Mouse (Mus musculus) embryonic facial prominence, embryonic 11.5 days (tissue): ENCODE data around the gene Nr1i3. TPM values are rescaled to one million over a fixed set of nuclear protein-coding genes. Genes with fewer than 3 reads are reported as not detected.

Experiments used
- ATAC-seq: fragments of 200-750 bp; cut with Nextera tagmentation; replicated peaks from 2 replicates; pipeline ENCODE4 v1.8.0; 2017; ENCODE audit warnings: low read depth; ENCODE audit not compliant: insufficient number of reproducible peaks, low FRiP score, low TSS enrichment
- DNase-seq: peaks from one replicate; pipeline ENCODE4 v3.0.0-alpha.2; 2015; ENCODE audit warnings: low spot score
- H3K27ac ChIP-seq: fragments of 300-500 bp; sonication (generic); replicated peaks from 2 replicates; pipeline ENCODE4 v1.5.1; 2014; ENCODE audit warnings: mild to moderate bottlenecking, low read depth, low read length, control low read depth
- H3K27me3 ChIP-seq: fragments of 300-500 bp; sonication (generic); 2 replicates; pipeline ENCODE4 v1.6.1; 2014; ENCODE audit warnings: mild to moderate bottlenecking, low read length, moderate library complexity, mixed read lengths; ENCODE audit not compliant: control insufficient read depth, insufficient read depth
- H3K36me3 ChIP-seq: fragments of 300-500 bp; sonication (generic); replicated peaks from 2 replicates; pipeline ENCODE4 v1.6.1; 2014; ENCODE audit warnings: low read depth, mild to moderate bottlenecking, low read length, moderate library complexity, mixed read lengths; ENCODE audit not compliant: control insufficient read depth, insufficient read depth
- H3K4me1 ChIP-seq: fragments of 300-500 bp; sonication (generic); 2 replicates; pipeline ENCODE4 v1.6.1; 2014; ENCODE audit warnings: low read length, mixed read lengths; ENCODE audit not compliant: control insufficient read depth, insufficient read depth
- H3K4me2 ChIP-seq: fragments of 300-500 bp; sonication (generic); 2 replicates; pipeline ENCODE4 v1.6.1; 2014; ENCODE audit warnings: low read depth, mild to moderate bottlenecking, control low read depth, low read length, moderate library complexity
- H3K4me3 ChIP-seq: fragments of 300-500 bp; sonication (generic); 2 replicates; pipeline ENCODE4 v1.5.1; 2014; ENCODE audit warnings: low read depth, low read length, control low read depth
- H3K9ac ChIP-seq: fragments of 300-500 bp; sonication (generic); replicated peaks from 2 replicates; pipeline ENCODE4 v1.6.1; 2014; ENCODE audit warnings: mild to moderate bottlenecking, control low read depth, low read length
- H3K9me3 ChIP-seq: fragments of 300-500 bp; sonication (generic); replicated peaks from 2 replicates; pipeline ENCODE4 v1.6.1; 2016; ENCODE audit warnings: mild to moderate bottlenecking, low read length, inconsistent platforms, mixed read lengths; ENCODE audit not compliant: control insufficient read depth
- WGBS: fragments of 180-500 bp; shearing (Covaris S2); extraction: QIAGEN DNeasy Blood & Tissue Kit; methylation state at CpG from one replicate; pipeline ENCODE4 v1.1.7; 2014; 5-methylcytosine and 5-hydroxymethylcytosine counted together
- polyA plus RNA-seq: library from polyadenylated mRNA; unstranded; fragments of >200 nt; fragmentation: Nextera tagmentation; extraction: Ambion mirVana; gene quantifications from 2 replicates; pipeline ENCODE4 v1.2.1, GENCODE M21; 2014

Gene Nr1i3
- polyA plus RNA-seq, 1 experiment from 2014 or later: 0.22 TPM

DNA sequence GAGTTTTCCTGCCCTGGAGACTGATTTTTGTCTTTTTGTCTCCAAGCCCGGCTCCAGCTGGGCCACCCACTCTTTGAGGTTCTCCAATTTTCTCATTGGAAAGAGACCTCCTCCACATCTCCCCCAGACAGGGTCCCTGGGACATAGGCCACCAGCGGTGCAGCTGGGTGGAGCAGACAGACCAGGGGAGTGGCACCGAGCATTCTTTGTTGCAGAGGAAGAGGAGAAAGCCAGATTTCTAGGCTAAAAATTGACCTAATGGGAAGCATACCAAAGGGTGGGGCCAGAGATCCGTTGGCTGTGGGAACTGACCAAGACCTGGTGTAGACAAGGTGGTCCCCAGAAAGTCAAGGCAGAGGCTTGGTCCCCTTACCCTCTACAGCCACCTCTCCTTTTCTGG, 34.1 kb downstream of the Nr1i3 start:
- H3K9ac ChIP-seq: peak overlapping the region; percentile 11; the same call in 1 of the 2 replicates

DNA sequence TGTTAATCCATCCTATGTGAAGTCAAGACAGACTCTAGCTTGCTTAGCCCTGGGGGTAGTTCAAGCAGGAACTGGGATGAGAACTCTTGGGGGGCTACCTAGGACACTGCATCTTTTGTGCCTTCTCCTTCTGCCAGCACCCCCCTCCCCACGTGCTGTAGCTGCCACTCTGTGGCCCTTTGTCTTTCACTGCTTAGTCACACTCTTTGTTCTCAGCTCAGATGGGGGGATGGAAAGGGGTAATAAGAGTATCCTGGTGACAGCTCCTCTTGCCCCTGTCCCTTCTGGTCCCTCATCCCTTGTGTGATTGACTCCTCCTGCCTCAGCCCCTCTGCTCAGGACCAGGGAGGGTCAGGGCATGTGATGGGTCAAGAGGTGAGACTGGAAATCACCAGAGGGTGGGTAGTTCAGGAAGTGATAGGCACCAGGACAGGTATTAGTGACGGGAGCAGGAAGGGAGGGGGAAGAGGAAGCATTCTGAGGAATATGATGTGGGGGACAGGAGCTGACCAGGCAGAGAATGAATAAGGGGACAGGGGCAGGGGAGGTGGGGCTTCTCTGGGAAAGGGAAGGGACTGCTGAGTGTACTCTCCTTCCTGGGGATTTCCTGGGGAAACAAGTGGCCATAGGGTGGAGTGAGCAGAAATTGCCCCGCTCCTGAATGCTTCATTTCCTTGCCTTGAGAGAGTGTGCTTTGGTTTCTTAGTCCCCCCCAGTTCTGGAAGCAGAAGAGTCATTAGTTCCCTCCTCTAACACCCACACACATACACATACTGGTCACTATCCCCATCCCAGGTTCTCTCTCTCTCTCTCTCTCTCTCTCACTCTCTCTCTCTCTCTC, 34.8 kb downstream of the Nr1i3 start:
- Histone ChIP-seq H3K4me2 (no peak overlapping the region), H3K4me3 (no peak overlapping the region), H3K27ac (no peak overlapping the region), H3K27me3 (no peaks in the 10 kb centered on the region), H3K36me3 (no peaks in the 10 kb centered on the region; the same call in 1 of the 2 replicates), H3K9me3 (no peaks in the 10 kb centered on the region), H3K4me1 (peaks cover 12% of the 10 kb centered on the region), H3K9ac (no peak overlapping the region; the same call in 1 of the 2 replicates)
- no peak for DNase-seq
- no peak for ATAC-seq
- WGBS: 39% methylated on average over 3 of the region's 3 CpGs

More for the DNA sequence above, 34.1 kb downstream of the Nr1i3 start:
- Histone ChIP-seq H3K4me1 (peaks cover 12% of the 10 kb centered on the region), H3K27ac (peak overlapping the region; percentile 66; the same call in 1 of the 2 replicates), H3K9me3 (no peaks in the 10 kb centered on the region), H3K27me3 (no peaks in the 10 kb centered on the region), H3K36me3 (no peaks in the 10 kb centered on the region; the same call in 1 of the 2 replicates), H3K4me2 (no peak overlapping the region), H3K4me3 (no peak overlapping the region)
- WGBS: 34% methylated on average over 4 of the region's 4 CpGs
- no peak for DNase-seq
- ATAC-seq: no peak

DNA sequence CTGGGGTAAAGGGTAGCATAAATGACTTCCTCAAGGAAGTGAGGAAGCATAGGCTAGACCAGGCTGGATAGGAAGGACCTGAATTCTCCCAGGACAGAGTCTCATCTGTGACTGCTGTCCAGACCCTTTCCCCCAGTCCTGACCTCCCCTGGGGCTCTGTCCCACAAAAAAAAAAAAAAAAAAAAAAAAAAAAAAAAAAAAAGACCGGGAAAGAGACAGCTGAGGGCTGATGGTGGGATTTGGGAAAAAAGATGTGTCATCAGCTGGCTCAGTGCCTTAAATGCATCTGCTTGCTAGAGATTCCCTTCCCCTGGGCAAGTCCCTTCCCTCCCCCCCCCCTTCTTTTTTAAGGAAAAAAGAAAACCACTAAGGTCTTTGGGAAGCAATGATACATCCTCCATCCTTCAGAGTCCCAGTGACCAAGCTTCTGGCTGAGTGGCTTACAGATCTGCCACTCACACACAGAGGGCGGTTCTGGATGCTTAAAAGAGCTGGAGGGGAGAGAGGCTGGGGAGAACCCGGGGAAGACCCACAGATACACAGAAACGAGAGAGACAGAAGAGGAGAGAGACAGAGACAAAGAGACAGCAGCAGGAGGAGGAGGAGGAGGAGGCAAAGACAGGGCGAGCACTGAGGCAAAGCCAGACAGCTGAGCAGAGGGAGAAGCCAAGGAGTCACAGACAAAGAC, 36.3 kb downstream of the Nr1i3 start, which contains the start of gene Adamts4:
Gene Adamts4 (plus strand): TSS at position 509 of the 688 bp plus-strand sequence.
- peak within 1 kb of the TSS; percentile 60 for H3K9ac ChIP-seq
- H3K27ac ChIP-seq: peak within 1 kb of the TSS; percentile 77
- ATAC-seq (no peak), DNase-seq (peak; percentile 76)
- H3K4me2 ChIP-seq: peak within 1 kb of the TSS; percentile 79
- H3K36me3 ChIP-seq: no peaks in the 10 kb centered on the region; the same call in 1 of the 2 replicates
- no peaks in the 10 kb centered on the region for H3K9me3 ChIP-seq
- H3K27me3 ChIP-seq: no peaks in the 10 kb centered on the region
- 13% methylated on average over 5 of the region's 5 CpGs for WGBS
- H3K4me1 ChIP-seq: peaks cover 12% of the 10 kb centered on the region
- peak within 1 kb of the TSS; percentile 34 for H3K4me3 ChIP-seq

DNA sequence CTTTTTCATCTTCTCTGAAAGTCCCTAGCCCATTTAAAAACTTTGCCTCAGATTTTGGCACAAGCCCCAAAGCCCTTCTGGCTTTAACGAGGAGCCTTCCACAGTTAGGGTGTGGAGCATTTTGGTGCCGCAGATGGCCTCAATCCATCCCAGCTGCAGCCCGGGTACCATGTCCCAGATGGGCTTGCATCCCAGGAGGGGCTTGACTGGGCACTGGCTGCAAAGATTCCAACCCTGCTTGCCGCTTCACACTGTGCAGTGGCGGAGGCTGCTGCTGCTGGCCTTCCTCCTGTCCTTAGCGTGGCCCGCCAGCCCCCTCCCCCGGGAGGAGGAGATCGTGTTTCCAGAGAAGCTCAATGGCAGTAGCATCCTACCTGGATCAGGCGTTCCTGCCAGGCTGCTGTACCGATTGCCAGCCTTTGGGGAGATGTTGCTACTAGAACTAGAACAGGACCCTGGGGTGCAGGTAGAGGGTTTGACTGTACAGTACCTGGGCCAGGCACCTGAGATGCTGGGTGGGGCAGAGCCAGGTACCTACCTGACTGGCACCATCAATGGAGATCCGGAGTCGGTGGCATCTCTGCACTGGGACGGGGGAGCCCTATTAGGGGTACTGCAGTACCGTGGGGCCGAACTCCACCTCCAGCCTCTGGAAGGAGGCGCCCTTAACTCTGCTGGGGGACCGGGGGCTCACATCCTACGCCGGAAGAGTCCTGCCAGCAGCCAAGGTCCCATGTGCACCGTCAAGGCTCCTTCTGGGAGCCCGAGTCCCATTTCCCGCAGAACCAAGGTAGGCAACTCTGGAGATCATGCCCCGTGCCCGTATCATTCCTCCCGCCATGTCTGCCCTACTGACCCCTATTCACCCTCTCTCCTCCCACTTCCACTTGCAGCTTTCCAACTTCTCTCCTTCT, 37.2 kb downstream of the Nr1i3 start, which contains the start of gene Ndufs2:
Gene Ndufs2 (minus strand): TSS at position 709 of the 914 bp plus-strand sequence.
- WGBS: 9% methylated on average over 26 of the region's 26 CpGs
- peak; percentile 53 for DNase-seq

DNA sequence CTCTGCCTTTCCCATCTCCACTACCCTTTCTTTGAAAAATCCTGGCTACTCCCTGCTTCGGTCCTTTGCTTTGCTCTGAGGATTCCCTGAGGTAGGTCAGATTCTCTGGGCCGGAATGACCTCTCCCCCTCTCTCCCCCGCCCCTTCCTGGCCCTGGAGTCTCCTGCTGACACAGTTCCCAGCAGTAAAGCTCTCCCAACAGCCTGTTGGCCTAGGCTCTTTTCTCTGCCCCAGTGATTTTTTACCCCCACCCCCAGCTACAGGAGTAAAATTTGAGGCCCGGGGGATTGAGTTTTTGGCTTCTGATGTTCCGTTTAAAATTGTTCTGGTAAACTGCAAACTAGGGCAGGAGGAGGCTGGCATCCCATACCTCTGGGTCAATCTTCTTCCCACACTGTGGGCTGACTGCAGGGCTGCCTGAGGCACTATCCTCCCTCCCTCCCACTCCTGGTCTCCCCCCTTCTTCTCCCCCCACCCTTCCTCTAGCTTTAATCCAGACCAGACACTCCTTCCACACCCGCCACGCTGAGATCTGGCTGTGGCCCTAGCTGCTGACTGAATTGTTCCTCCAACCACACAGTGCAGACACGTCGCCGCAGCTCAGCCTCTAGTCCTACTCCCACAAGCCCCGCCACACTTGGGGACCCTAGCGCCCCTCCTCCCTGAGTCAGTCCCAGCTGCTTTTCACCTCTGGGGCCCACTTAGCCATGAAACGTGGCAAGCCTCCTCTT, 38.0 kb downstream of the Nr1i3 start:
- 5% methylated on average over 13 of the region's 13 CpGs for WGBS
- DNase-seq (peak; percentile 74), ATAC-seq (peak; percentile 49)
- Histone ChIP-seq H3K4me3 (peak overlapping the region; percentile 34), H3K9ac (peak overlapping the region; percentile 60), H3K27me3 (no peaks in the 10 kb centered on the region), H3K27ac (peak overlapping the region; percentile 77), H3K4me1 (peaks cover 12% of the 10 kb centered on the region), H3K4me2 (peak overlapping the region; percentile 79), H3K36me3 (no peaks in the 10 kb centered on the region; the same call in 1 of the 2 replicates), H3K9me3 (no peaks in the 10 kb centered on the region)

More for the DNA sequence above, 37.2 kb downstream of the Nr1i3 start, which contains the start of gene Ndufs2:
- Histone ChIP-seq H3K4me3 (peak within 1 kb of the TSS; percentile 34), H3K9ac (peak within 1 kb of the TSS; percentile 60), H3K9me3 (no peaks in the 10 kb centered on the region), H3K27me3 (no peaks in the 10 kb centered on the region), H3K36me3 (no peaks in the 10 kb centered on the region; the same call in 1 of the 2 replicates), H3K4me2 (peak within 1 kb of the TSS; percentile 79), H3K4me1 (peaks cover 12% of the 10 kb centered on the region), H3K27ac (peak within 1 kb of the TSS; percentile 77)
- ATAC-seq: no peak; the same call in 1 of the 2 replicates

DNA sequence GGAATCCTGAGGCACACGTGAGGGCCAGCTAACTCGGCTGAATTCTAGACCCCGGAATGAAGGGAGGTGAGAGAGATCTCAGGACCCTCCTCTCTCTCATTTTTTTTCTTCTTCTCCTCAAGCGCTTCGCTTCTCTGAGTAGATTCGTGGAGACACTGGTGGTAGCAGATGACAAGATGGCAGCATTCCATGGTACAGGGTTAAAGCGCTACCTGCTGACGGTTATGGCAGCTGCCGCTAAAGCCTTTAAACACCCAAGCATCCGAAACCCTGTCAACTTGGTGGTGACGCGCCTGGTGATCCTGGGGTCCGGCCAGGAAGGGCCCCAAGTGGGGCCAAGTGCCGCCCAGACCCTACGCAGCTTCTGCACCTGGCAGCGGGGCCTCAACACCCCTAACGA, 38.6 kb downstream of the Nr1i3 start:
- Histone ChIP-seq H3K27me3 (no peaks in the 10 kb centered on the region), H3K9ac (peak overlapping the region; percentile 60), H3K27ac (peak overlapping the region; percentile 77), H3K9me3 (no peaks in the 10 kb centered on the region), H3K36me3 (no peaks in the 10 kb centered on the region; the same call in 1 of the 2 replicates), H3K4me3 (peak overlapping the region; percentile 34; the same call in 1 of the 2 replicates), H3K4me2 (peak overlapping the region; percentile 79), H3K4me1 (peaks cover 12% of the 10 kb centered on the region)
- ATAC-seq (no peak; the same call in 1 of the 2 replicates), DNase-seq (no peak)
- WGBS: 39% methylated on average over 17 of the region's 17 CpGs
